Mouse (Mus musculus): ENCODE results near the gene Rd3l.
A peak's percentile ranks its signal among the peaks of the same experiment; 100 is the strongest.

The Rd3l gene

DNA sequence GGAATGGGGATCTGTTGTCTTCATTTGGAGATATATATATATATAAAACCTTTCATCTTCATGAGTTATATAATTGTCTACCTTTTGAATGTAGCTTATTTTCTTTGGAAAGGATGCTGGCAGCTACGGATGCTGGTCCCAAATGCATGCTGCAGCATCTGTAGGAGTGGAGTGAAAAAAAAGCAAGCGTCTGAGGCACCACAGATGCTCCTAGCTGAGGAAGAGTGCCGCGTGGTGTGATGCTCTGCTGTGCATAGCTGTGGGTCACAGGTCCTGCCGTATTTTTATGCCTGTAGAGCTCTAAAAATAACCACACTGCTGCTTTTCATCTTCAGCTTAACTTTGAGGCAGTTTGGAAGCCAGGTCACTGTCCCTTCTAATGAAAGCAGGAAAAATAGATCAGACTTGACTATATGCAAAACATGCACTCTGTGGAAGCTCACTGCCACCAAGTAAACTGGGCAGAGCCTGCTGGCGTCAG is at the start of gene Rd3l:
Gene Rd3l, minus strand, starts transcription at position 431 of the 481 bp plus-strand sequence.
- no peak for DNase-seq

DNA sequence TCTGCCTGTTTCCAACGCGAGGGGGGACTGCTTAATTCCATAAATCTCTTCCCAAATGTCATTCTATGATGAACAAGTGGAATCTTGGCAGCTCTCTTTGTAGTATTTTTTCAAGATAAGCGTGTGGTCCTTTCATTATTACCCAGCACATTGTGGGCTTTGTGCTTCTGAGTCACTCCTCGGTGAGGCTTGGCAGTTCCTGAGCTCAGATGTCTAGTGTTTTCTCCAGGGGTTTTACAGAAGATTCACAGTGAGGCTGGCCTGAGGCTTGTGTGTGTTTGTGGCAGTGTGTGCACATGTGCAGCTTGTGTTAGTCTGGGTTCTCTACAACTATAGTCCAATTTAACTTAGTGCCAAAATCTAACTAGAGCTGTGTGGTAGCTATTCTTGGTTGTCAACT is 46.3 kb upstream of the Rd3l start:
- no peak for DNase-seq

DNA sequence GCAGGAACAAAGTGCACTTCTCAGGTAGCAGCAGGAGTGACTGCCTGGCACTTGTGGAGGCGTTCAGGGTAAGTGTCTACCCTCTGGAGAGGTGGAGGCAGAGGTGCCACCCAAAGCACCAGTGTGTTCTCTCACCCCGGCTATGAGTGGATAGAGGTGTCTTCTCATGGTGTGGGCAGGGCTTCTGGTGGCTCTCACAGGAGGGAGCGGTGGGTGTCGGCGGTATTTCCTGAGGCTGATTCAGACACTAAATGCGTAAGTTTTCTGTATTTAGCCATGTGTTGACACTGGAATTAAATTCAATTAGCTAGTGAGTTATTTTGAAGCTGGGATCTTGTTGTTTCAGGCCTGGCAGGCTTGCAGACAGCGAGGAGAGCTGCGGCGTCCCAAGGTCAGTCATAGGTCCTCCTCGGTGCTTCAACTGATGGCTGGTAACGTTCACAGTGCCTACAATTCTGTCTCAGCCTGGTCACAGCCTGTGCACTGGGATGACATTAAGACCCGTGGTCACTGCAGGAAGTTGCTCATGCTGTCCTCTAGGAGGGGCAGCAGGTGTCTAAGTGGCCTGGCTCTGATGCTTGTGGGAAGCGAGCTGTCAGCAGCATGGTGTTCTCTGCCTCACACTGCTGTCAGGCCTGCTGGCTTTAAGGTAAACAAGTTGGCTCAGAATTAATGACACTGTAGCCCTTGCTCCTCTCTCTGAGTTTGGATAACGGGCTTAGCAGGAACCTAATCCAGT is 45.0 kb upstream of the Rd3l start:
- no peak for DNase-seq

DNA sequence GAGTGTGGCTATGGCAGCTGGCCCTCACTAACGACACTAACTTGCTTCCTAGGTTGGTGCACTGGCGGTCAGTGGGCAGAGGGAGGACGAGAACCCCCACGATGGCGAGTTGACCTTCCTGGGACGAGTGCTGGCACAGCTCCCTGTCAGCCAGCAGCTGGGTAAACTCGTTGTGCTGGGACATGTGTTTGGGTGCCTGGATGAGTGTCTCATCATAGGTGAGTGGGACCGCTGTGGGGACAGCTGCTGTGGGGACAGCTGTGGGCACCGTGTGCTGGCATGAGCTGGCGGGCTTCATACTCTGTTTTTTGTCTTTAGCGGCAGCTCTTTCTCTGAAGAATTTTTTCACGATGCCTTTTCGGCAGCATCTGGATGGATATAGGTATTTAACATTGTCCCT is 44.3 kb upstream of the Rd3l start:
- DNase-seq = no peak

DNA sequence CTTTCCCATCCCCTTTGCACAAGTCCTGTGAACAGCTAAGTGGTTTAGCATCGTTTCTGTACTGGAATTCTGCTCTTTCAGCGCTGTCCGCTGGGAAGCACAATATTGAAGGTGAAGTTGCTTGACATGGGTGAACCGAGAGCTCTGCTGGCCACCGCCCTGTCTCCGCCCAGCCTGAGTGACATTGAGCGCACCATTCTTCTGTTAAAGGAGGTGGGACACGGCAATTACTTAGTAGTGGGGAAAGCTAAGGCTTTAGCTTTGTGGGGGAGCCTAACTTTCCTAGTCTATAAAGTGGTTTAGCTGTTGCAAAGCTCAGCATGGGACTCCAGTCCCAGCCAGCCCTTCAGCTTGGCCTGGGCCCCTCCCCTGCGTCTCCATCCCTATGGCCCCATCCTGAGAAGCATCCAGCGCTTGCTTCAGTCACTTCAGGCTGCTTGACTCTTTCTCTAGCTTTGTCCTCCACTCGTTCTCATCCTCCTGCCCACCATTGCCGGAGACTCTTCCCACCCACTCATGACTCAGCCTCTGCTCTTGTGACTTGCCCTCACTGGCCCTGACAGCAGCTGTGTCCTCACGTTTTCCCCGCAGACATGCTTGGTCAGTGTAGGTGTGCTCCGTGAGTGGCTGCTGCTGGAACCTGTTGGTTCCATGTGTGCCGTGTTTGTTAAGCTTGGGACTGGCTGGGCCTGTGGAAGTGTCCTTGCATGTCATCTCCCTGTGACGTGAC is 43.6 kb upstream of the Rd3l start:
- DNase-seq = no peak

DNA sequence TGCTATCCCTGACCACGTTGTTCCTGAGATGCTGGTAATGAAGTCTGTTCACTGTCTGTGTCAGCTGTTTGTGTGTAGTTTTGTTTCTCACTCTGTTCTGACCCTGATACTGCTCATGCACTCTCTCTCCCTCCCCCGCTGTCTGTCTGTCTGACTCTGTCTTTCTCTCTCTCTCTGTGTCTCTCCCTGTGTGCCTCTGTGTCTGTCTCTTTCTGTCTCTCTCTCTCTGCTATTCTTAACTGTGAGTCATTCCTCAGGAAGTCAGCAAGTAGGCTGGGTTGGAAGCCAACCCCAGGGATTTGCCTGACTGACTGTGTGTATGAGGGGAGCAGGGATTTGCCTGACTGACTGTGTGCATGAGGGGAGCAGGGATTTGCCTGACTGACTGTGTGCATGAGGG is 42.2 kb upstream of the Rd3l start:
- DNase-seq = no peak

DNA sequence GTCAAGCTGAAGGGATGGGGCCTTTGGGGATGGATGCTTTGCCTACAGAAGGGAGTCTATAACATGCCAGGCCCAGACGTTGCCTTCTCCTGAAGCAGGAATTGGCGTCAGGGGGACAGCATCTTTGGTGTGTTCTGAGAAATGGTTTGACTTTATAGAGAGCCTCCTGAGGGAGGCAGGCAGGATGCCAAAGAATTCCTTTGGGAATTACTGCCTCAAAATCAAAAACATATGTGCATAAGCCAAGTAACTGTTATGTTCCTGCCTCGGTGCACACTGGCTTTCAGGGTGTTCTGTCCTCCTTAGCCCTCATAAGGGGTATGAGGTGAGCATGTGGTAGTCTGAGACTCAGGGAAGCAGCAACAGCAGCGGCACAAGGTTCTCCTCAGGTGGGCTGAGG is 35.2 kb upstream of the Rd3l start:
- DNase-seq = no peak

DNA sequence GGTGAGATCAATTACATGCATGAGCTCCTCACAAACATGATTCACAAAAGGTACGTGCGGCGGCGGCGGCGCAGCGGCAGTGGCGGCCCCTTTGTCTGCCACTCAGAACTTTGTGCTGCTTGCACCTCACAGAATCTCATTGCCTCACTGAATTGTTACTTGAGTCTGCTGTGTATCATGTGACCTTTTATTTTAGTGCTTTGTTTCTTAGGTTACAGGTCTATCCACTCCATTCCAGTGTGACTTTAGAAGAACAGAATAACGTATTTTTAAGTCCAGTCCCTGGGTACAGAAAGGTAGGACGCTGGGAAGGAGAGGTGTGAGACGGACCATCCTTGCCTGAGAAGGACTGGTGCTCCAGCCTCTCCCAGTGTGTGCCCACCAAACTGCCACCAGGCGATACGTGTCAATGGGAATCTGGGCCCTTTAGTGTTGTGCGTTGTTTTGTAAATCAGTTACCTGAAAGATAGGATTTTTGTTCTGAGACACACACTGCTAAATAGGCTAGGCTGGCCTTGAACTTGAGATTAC is 32.2 kb upstream of the Rd3l start:
- no peak for DNase-seq

DNA sequence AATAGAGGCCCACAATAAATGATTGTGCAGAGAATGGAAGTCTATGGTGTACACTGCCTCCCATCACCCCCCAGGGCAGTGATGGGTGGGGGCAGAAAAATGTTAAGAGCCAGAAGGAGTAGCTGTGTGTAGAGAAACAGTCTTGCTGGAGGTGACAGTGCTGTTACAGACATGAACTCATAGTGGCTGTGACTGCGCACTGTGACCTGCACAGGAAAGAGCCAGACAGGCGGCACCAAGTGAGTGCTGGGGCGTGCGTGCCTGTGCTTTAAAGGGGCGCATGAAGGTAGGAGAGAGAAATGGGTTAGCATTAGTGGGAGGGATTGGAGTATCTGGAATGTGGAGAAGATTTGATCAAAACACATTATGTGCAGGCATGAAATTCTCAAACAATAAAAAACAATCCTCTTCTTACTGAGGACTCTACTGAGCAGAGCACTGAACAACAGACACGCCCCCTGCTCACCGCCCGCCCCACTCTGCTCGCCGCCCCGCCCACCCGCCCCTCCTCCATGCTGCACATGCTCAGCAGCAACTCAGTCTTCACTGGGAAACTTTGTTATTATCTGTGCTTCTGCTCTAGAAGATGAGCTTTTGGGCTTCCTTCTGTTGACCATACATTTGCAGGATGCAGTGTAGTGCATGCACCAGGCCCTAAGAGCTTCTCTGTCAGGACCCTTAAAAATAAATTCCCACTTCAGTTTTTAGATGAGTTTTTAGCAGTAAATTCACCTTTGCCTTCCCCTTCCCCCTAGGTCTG is 31.6 kb upstream of the Rd3l start:
- peak; percentile 13 for DNase-seq

DNA sequence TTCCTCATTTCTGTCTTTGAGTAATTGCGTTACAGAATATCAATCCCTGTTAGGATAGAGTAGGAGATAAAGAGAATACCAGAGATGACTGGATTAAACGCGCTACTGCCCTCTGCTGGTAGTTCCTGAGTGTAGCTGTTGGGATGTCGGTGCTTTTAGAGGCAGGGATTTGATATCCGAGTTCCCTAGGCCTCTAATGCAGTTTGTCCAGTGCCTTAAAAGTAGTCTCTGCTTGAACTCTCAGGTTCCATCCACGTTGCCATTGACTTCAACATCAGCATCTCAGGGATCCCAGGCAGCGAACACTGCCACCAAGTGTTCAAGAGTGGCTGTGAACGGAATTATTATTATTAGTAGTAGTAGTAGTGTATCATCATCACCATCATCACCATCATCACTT is 20.1 kb upstream of the Rd3l start:
- DNase-seq = peak; percentile 80

DNA sequence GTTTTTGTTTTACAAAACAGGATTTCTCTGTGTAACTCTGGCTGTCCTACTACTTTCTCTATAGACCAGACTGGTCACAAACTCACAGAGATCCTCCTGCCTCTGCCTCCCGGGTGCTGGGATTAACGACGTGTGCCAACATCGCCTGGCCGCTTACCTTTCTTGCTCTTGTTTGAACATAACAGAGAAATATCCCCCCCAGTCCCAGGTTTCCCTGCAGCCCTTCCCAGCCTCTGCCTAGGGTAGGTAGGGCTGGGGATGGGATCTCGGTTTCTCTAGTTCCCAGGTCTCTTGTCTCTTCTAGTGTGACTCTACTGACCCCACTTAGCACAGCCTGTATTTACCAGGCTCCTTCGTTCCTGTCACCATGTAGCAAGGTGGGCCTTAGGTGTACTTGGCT is 18.6 kb upstream of the Rd3l start:
- no peak for DNase-seq

DNA sequence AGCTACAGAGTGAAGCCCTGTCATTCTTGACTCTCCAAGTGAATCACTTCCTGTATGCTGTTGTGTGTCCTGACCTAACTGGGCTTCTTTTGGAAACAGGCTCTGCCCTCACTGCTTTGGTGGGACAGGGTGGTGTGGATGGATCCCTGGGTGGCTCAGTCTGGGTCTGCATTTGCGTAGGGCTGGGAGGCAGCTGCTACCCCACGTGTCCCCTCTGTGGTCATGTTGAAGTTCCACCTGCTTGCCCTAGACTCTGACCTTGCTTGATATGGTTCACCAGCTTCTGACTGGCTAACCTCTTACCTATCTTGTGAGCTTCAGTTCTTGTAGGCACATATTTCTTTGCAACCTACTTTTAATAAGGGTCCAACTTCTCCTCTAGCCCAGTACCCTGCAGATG is 14.0 kb upstream of the Rd3l start:
- DNase-seq = peak; percentile 77

DNA sequence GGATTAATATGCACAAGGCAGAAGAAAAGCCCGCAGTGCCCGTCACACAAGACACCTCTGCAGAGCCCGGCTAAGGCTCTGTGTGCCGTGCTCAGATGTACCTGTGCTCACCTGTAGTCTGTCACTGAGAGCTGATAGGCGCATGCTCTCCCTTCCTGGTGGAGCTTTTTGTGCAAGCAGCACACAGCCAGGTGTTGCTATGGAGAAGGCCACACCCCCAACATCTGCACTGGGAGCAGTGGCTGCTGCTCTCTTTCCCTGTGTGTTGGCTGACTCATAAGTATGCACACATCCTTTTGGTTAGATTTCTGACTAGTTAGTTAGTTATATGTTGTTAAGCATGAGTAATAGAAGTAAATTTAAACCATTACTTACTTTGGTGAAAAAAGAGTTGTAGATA is 11.5 kb upstream of the Rd3l start:
- no peak for DNase-seq

DNA sequence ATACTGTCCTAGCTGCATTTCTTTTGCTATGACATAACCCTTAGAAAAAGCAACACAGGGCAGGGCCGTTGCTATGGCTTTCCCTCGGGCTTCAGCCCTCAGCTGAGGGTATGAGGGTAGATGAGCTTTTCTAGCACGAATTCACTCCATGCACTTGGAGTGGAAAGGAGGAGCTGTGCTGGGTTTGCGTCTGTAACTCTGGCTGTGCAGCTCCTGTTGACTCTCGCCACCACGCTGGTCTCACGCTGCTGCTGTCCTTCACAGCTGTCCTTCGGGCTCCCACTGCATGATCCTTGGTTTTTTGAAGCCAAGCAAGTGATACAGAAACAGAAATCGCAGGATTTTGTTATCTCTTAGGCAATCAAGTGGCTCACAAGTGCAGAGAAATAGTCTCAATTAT is 5.6 kb upstream of the Rd3l start:
- no peak for DNase-seq

DNA sequence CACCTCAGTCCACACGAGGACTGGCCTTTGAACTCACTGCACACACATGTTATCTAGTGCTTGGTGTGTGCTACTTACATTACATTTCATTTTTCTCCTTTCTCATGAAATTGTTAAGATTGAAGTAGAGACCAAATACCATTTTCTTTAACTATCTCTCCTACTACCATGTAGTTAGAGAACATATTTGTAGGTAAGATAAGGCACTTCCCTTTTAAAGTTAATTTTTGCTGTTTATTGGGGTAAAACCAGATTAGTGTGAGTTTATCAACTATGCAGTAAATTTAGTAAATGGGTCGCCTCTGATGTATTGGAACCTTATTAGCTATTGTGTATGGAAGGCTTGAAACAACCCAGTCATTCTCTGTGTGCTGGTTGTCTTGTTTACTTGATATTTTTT is 2.0 kb upstream of the Rd3l start:
- no peak for DNase-seq

DNA sequence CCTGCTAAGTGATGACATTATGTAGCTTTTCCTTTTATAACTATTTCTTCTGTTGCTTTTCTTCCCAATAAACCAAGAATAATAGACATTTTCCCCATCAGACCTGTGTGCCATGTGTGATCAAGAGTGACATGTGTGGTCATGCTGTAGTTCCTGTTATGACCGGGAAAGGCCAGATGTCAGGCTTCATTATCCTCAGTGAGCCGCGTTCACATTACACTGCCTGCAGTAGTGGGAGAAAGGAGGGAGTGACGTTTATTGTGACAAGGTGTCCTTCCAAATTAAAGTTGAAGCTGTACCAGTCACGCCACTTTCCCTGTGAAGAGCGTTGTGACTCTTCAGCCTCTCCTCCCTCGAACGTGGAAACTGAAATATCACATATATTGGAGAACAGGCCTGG is 714 bp upstream of the Rd3l start:
- DNase-seq = no peak

DNA sequence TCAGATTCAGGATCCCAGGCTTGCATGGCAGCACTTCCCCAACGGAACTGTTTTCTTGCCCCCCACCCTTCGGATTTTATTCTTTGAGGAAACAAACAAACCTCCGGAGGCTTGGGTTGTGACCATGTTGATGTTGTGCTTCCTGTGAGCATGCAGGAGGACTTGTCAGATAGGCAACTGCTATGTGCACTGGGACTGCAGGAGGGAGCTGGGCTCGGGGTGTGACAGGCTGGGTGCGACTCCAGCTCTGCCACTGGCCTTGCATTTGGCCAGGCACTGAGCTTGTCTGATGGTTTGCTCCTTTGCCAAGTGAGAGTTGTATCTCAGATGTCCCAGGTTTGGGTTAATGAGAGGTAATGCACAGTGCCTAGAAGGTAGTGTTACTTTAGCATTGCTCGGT is 2.8 kb downstream of the Rd3l start:
- DNase-seq = no peak

DNA sequence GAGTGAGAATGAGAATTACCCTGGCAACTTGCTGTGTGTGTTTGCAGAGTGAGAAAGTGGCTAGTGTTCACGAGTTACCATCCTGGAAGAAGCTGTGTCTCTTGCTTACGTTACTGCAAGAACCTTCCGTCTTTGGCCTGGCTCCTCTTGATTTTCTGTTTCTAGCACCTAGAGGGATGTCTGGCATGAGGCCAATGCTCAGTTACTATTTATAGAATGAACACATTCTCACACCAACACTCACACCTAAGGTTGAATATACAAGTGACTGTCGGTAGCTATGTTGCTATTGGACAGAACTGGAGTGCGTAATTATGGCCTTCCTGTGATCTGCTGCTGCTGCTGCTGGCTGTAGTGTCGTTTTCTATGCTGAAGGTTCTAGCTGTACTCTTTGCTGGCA is 4.0 kb downstream of the Rd3l start:
- peak; percentile 59 for DNase-seq

DNA sequence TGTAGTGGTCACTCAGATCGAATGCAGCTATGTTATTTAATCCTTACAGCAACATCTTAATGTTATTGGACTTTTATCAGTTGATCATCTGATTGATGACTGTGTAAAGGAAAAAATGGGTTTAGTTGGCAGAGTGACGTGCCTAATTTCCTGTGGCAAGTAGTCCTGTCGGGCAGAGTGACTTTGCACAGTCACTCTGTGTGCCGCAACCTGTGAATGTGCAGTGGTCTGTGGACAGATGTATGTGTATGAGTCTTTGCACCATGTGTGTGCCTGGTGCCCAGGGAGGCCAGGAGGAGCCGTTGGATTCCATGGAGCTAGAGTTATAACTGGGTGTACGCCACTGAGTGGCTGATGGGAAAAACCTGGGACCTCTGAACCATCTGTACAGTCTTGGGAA is 6.5 kb downstream of the Rd3l start:
- no peak for DNase-seq

DNA sequence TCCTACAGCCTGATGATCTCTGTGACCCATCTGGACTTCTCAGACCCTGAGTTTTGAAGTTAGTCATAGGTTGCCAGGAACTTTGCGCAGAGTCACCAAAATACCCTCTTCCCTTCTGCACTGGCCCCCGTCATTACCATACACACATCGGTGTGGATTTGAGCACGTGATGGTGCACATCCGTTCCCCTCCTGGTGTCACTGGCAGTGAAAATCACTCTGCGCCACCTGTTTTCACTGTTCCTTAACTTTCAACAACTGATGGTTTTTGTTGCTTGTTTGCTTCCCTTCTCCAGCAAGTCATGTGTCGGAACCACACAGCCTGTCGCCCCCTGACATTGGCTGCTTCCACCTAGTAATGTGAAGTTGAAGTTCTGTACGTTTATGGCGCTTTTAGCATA is 8.6 kb downstream of the Rd3l start:
- no peak for DNase-seq

DNA sequence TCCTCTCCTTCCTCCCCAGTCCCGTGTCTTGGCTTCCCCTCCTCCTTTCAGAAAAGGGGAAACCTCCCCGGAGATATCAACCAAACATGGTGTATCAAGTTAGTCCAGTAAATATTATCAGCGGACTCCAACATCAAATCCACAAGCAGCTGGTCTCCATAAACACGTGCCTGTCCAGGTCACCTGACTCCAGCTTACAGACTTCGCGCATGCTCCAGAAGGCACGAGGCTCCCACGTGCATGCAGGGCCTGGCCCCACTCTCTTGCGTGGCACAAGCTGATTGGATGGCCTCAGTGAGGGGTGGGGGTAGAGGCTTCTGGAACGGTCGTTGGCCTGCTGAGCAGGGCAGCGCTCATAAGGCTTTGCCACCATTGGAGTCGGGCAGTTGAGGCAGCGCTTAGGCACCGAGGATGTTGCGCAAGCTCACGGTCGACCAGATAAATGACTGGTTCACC is 9.9 kb downstream of the Rd3l start, which contains the start of gene Tdrd9:
Gene Tdrd9, plus strand, starts transcription at position 329 of the 456 bp plus-strand sequence.
- DNase-seq = no peak

DNA sequence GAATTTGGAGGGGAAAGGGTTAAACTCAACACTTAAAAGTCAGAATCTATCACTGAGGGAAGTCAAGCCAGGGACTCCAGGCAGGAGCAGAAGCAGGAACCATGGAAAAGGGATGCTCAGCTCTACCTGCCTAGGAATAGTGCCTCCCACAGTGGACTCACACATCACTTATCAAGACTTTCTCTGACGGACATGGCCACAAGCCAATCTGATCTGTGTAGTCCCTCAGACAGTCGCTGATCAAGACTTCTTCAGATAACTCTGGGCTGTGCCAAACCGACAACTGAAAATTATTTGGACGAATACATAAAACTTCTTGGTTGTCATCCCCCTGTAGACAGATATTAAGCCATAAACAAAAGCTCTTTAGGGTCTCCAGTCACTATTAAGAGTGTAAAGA is 11.0 kb downstream of the Rd3l start:
- no peak for DNase-seq

DNA sequence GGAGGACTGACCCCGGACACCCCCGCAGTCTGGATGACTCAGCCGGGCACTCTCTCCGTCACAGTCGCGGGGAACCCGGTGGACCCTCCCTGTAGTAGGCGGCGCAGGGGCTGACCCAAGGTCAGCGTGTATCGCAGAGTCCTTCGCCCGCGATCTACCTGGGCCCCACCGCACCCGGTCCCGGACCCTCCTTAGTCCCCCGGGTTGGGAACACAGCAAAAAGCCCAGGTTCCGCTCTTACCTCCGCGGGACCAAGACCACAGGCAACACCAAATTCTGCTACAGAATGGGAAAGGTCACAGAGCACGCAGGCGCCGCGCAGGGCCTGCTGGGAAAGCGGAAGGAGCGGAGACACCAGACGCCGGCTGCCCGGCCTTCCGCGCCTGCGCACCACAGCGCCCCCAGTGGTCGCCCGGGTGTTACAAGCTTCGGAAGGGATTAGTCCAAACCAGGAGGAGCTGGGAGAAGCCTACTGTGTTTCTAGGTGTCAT is 14.4 kb downstream of the Rd3l start, which contains the start of gene Atp5mpl:
Gene Atp5mpl, minus strand, starts transcription at position 295 of the 491 bp plus-strand sequence.
- DNase-seq = peak; percentile 96
